Mouse (Mus musculus): Measurements from ENCODE around the gene Fbxl18. TPM values are rescaled to one million over a fixed set of nuclear protein-coding genes. Genes with fewer than 3 reads are reported as not detected.

The Fbxl18 gene
- total RNA-seq, 2 experiments from 2014 or later, result 5.3 to 6.5 TPM

Other genes with a start within 250 kb of the Fbxl18 start
- gene Slc29a4, start 202.9 kb downstream of the Fbxl18 start, total RNA-seq (2021), result under 1 TPM; 0.08 to 0.25 TPM
- 10 to 100 TPM; 55.4 to 62.3 TPM for gene Tnrc18, start 77.8 kb downstream of the Fbxl18 start, total RNA-seq (2021)
- gene Actb, start 11.3 kb upstream of the Fbxl18 start, total RNA-seq (2021), result 100 to 1,000 TPM; 707 to 812 TPM
- gene Fscn1, start 64.9 kb upstream of the Fbxl18 start, total RNA-seq (2021), result 10 to 100 TPM; 26.5 to 37.6 TPM
- 10 to 100 TPM; 27.1 to 28.0 TPM for gene Rnf216, start 217.6 kb upstream of the Fbxl18 start, total RNA-seq (2021)

All from heart, postnatal 36 days (tissue).